Mouse (Mus musculus) midbrain, embryonic 10.5 days (tissue): ENCODE data around the gene Mocs3. TPM values are rescaled to one million over a fixed set of nuclear protein-coding genes. Genes with fewer than 3 reads are reported as not detected.
A peak's percentile ranks its signal among the peaks of the same experiment; 100 is the strongest.

Source experiments
- DNase-seq: peaks from one replicate; pipeline ENCODE4 v3.0.0-alpha.2; 2017; ENCODE audit warnings: low spot score
- H3K27ac ChIP-seq: fragments of 300-500 bp; sonication (generic); replicated peaks from 2 replicates; pipeline ENCODE4 v1.5.1; 2016; ENCODE audit warnings: mild to moderate bottlenecking
- H3K27me3 ChIP-seq: fragments of 300-500 bp; sonication (generic); 2 replicates; pipeline ENCODE4 v1.6.1; 2016; ENCODE audit warnings: low read depth, mild to moderate bottlenecking; ENCODE audit not compliant: poor library complexity, severe bottlenecking
- H3K36me3 ChIP-seq: fragments of 300-500 bp; sonication (generic); 2 replicates; pipeline ENCODE4 v1.6.1; 2016; ENCODE audit warnings: mild to moderate bottlenecking, moderate library complexity
- H3K4me1 ChIP-seq: fragments of 300-500 bp; sonication (generic); 2 replicates; pipeline ENCODE4 v1.6.1; 2016
- H3K4me3 ChIP-seq: fragments of 300-500 bp; sonication (generic); 2 replicates; pipeline ENCODE4 v1.5.1; 2016; ENCODE audit warnings: mild to moderate bottlenecking, moderate library complexity
- H3K9me3 ChIP-seq: fragments of 300-500 bp; sonication (generic); replicated peaks from 2 replicates; pipeline ENCODE4 v1.6.1; 2016; ENCODE audit warnings: mild to moderate bottlenecking
- WGBS: fragments of 180-500 bp; shearing (Covaris S2); methylation state at CpG from one replicate; pipeline ENCODE4 v1.1.7; 2016; 5-methylcytosine and 5-hydroxymethylcytosine counted together
- polyA plus RNA-seq: library from polyadenylated mRNA; unstranded; fragments of >200 nt; fragmentation: Nextera tagmentation; extraction: Ambion mirVana; gene quantifications from 2 replicates; pipeline ENCODE4 v1.2.1, GENCODE M21; 2016

Gene Mocs3
- polyA plus RNA-seq, 1 experiment from 2014 or later: 6.9 TPM

DNA sequence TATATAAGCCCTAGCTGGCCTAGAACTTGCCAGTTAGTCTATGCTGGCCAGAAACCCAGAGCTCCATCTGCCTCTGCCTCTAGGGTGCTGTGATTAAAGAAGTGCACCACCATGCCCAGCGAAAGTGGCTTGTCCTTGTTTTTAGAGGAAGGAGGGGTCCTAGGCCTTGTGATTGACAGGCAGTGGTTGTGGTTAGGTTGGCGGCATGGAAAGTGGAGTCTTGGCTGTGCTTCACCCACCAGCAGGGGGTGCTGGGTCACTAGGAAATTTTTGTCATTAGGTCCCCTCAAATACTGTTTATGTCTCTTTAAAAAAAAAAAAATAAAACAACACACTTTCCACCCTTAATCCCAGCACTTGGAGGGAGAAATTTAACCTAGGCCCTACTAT lies 18.4 kb downstream of the Mocs3 start:
- Histone ChIP-seq H3K9me3 (no peaks in the 10 kb centered on the region), H3K36me3 (no peaks in the 10 kb centered on the region), H3K4me1 (peaks cover 8% of the 10 kb centered on the region), H3K27me3 (peaks cover 15% of the 10 kb centered on the region), H3K27ac (no peak overlapping the region), H3K4me3 (no peak overlapping the region)
- peak; percentile 33 for DNase-seq
- WGBS: 26% methylated on average over 2 of the region's 2 CpGs

DNA sequence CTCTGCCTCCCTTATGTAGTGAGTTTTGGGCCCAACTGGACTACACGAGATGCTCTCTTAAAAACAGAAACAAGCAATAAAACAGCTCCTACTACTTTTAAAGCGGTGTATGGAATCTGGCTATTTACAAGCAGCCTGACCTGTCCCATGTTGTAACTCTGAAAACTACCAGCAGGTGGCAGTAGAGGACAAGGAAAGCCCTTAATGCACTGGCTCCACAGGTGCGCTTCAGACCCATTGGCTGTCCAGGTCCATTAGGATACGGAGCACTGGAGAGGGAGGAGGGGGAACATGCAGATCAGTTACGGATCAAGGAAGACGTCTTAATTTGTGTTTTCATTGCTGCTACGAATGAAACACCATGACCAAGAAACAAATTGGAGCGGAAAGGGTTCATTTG lies 19.8 kb downstream of the Mocs3 start:
- H3K27ac ChIP-seq: no peak overlapping the region
- no peak overlapping the region for H3K4me3 ChIP-seq
- peaks cover 8% of the 10 kb centered on the region for H3K27me3 ChIP-seq
- H3K36me3 ChIP-seq: no peaks in the 10 kb centered on the region
- peak; percentile 78 for DNase-seq
- peaks cover 8% of the 10 kb centered on the region for H3K4me1 ChIP-seq
- 16% methylated on average over 8 of the region's 8 CpGs for WGBS
- no peaks in the 10 kb centered on the region for H3K9me3 ChIP-seq

DNA sequence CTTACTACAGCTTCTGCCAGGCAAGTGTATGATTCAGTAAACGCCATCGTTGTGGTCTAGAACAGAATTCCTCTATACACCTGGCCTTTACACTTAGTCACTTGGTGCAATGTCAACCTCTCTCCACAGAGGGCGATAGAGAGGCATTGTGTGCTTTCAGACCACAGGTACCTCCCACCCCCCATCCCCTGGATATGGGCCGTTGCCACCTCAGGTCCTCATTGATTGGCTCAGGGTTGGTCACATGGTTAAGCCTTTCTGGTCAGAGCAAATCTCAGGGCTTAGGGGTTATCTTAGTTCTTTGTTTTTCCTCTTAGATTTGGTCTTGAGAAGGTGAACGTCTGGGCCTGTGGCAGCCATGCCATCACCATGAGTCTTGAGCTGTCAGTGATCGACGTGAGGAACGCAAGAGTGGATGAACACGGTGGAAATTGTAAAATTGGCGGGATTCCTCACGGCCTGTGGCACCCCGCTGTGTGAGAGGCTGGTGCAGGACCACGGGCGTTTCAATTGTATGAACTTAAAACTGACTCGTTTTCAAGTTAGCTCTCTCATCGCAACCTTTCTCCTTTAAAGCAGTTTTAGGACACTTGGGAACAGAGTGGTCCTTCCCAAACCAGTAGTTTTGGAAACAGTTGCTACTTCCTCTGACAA lies 22.3 kb downstream of the Mocs3 start:
- DNase-seq: peak; percentile 60
- peaks cover 8% of the 10 kb centered on the region for H3K4me1 ChIP-seq
- no peaks in the 10 kb centered on the region for H3K9me3 ChIP-seq
- peaks cover 8% of the 10 kb centered on the region for H3K27me3 ChIP-seq
- WGBS: 11% methylated on average over 16 of the region's 16 CpGs
- peak overlapping the region; percentile 40 for H3K4me3 ChIP-seq
- H3K36me3 ChIP-seq: no peaks in the 10 kb centered on the region
- H3K27ac ChIP-seq: peak overlapping the region; percentile 52; the same call in 1 of the 2 replicates

DNA sequence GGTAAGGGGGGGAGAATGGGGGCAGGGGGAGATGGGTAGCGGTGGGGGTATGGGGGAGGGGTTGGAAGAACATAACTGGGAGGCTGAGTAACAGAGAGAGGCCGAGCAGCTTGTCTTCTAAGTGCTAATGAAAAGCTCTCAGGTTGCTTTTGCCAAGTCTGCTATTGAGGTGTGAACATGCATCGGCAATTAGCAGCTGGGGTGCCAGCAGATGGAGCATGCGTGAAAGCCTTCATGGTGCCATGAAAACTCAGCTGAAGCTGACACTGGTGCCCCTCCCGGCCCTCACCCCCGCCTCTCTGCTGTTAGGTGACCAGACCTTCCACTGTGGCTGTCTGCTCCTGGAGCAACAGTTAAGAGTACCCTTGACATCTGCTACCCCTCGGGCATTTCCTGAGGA lies 23.4 kb downstream of the Mocs3 start:
- no peak for DNase-seq
- Histone ChIP-seq H3K27me3 (peaks cover 8% of the 10 kb centered on the region), H3K27ac (no peak overlapping the region), H3K36me3 (no peaks in the 10 kb centered on the region), H3K4me3 (no peak overlapping the region), H3K9me3 (no peaks in the 10 kb centered on the region), H3K4me1 (peaks cover 8% of the 10 kb centered on the region)
- WGBS: 65% methylated on average over 7 of the region's 7 CpGs

DNA sequence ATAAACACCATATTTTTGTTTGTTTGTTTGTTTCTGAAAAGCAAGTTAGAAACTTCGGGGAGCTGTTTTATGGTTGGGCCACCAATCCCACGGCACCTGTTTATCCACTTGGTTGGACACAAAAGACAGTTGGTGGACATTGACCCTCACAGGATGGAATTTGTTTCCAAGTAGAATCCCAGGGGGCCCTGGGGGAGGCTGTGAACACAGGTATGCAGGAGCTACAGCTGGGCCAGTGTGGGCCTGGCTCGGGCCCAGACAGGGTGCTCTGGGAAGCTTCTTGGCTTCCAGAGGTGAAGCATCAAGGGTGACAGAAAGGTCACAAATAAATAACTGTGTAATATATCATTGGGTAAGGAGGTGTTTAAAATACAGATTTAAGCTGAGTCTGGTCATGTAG lies 26.1 kb downstream of the Mocs3 start:
- 89% methylated on average over 3 of the region's 3 CpGs for WGBS
- H3K27me3 ChIP-seq: peaks cover 11% of the 10 kb centered on the region
- H3K9me3 ChIP-seq: no peaks in the 10 kb centered on the region
- no peak for DNase-seq
- H3K4me3 ChIP-seq: no peak overlapping the region
- peaks cover 7% of the 10 kb centered on the region; the same call in 1 of the 2 replicates for H3K36me3 ChIP-seq
- no peak overlapping the region for H3K27ac ChIP-seq
- peaks cover 8% of the 10 kb centered on the region for H3K4me1 ChIP-seq

DNA sequence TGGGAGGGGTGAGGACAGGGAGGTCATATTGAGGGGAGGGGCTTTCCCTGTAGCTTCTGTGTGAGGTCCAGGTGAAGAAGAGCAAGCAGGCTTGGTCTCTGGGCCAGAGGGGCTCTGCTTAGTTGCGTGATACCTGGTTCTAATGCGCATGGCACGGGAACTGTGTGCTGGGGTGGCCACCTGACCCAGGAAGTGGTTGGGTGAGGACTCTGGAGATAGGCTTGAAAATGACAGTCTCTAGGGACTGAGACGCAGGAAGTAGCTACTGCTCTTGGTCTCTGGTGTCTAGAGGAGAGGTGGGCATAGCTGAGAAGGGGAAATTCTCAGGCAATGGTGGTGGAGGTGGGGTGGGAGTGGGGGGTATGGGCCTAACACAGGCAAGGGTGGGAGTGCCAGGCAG lies 26.8 kb downstream of the Mocs3 start:
- Histone ChIP-seq H3K4me3 (no peak overlapping the region), H3K36me3 (peaks cover 11% of the 10 kb centered on the region; the same call in 1 of the 2 replicates), H3K27ac (no peak overlapping the region), H3K27me3 (peaks cover 11% of the 10 kb centered on the region; the same call in 1 of the 2 replicates), H3K9me3 (no peaks in the 10 kb centered on the region), H3K4me1 (peaks cover 8% of the 10 kb centered on the region)
- WGBS: 84% methylated on average over 4 of the region's 4 CpGs
- DNase-seq: no peak

DNA sequence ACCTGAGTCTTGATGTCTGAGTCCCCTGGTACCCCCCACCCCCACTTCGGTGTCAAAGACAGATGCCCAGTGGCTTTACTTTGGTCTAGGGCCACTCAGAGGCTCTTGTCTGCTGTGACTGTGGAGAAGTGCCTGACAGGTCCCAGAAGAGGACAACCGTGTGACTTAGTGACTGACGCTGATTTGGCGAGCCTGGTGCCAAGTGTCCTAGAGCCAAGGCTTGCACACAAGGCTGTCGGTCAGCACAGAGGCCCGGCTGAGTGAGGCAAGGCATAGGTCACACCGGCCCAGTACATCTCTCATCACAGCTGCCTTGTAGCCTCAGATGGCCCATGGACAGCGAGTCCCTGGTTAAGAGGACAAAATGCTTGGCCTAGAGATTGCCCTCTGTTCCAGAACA lies 28.6 kb downstream of the Mocs3 start:
- Histone ChIP-seq H3K4me3 (no peak overlapping the region), H3K27ac (no peak overlapping the region), H3K36me3 (peaks cover 19% of the 10 kb centered on the region; the same call in 1 of the 2 replicates), H3K9me3 (no peaks in the 10 kb centered on the region), H3K4me1 (no peaks in the 10 kb centered on the region), H3K27me3 (peaks cover 19% of the 10 kb centered on the region)
- DNase-seq: no peak
- WGBS: 91% methylated on average over 8 of the region's 8 CpGs

DNA sequence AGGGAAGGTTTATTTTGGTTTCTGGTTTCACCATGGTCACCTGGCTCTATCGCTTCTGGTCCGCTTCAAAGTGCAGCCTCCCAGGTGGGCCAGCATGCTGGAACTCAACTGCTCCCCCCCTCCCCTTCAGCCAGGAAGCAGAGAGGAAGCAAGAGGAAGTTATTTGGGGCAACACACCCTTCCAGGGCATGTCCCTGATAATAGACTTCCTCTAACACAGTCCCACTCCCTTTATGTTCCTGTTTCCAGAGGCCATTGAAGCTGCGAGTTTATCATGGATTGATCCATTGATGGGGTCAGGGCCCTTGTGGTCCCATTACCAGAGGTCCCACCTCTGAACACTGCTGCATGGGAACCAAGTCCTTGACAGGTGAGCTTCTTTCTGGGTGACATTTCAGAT lies 29.7 kb downstream of the Mocs3 start:
- 93% methylated on average over 3 of the region's 3 CpGs for WGBS
- Histone ChIP-seq H3K27me3 (peaks cover 19% of the 10 kb centered on the region), H3K4me1 (no peaks in the 10 kb centered on the region), H3K9me3 (no peaks in the 10 kb centered on the region), H3K27ac (no peak overlapping the region), H3K36me3 (peaks cover 19% of the 10 kb centered on the region; the same call in 1 of the 2 replicates), H3K4me3 (no peak overlapping the region)
- DNase-seq: no peak

DNA sequence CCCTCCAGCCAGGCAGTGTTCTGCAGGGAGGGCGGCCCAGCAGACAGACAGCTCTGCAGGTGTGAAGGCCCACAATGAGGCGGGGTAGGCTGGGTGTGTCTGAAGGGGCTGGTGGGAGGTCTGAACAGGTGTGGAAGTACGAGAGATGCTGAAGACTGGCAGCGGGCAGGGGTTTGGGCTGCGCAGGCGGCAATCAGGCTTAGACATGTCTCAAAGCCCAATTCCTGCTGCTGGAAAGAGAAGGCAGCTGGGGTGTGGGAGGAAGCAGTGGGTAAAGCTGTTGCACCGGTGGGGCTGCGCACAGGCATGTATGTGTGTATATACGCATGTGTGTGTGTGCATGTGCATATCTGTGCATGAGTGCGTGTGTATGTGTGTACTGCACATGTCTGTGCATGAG lies 30.5 kb downstream of the Mocs3 start:
- no peaks in the 10 kb centered on the region for H3K4me1 ChIP-seq
- no peak overlapping the region for H3K4me3 ChIP-seq
- 91% methylated on average over 10 of the region's 10 CpGs for WGBS
- no peak overlapping the region for H3K27ac ChIP-seq
- H3K27me3 ChIP-seq: peaks cover 19% of the 10 kb centered on the region
- H3K36me3 ChIP-seq: peaks cover 19% of the 10 kb centered on the region; the same call in 1 of the 2 replicates
- H3K9me3 ChIP-seq: no peaks in the 10 kb centered on the region
- DNase-seq: no peak

DNA sequence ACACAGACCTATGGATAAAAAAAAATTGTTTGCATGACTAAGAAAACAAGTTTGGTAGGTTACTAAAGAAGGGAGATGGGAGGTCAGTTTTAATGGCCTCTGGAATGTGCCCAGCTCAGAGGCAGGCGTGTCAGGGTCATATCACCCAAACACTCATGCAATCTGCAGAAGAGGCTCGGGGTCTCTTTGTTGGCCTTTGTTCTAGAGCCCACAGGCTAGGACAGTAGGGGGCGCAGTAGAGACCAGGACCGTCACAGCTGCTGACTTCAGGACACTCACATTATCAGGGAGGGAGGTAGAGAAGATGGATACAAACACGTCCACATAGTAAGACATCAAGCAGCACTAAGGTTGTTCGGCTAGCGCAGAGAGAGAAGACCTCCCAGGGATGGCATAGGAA lies 37.6 kb downstream of the Mocs3 start:
- WGBS: 45% methylated on average over 7 of the region's 7 CpGs
- Histone ChIP-seq H3K9me3 (no peaks in the 10 kb centered on the region), H3K27me3 (peaks cover 3% of the 10 kb centered on the region), H3K4me1 (peaks cover under 1% of the 10 kb centered on the region; the same call in 1 of the 2 replicates), H3K4me3 (peak overlapping the region; percentile 20), H3K27ac (no peak overlapping the region; the same call in 1 of the 2 replicates), H3K36me3 (peaks cover 13% of the 10 kb centered on the region)
- peak; percentile 65 for DNase-seq

DNA sequence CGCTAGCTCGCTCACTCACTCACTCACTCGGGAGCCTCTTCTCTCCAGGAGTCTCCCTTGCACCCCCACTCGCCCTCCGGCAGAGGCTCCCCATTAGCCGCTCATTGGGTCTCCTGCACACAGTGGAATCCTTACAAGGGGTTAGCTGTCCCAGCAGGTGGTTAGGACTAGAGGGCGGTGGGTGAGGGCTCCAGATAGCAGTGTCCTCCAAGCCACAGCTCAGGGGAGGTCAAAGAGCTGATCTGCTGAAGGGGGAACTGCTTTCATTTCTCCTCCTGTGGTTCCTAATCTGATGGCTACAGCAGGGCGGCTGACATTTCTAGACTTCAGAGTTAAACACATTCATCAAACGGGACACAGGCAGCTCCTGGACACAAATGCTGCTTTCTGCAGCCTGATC lies 43.0 kb downstream of the Mocs3 start:
- no peak for DNase-seq
- 46% methylated on average over 9 of the region's 9 CpGs for WGBS
- Histone ChIP-seq H3K27me3 (peaks cover 45% of the 10 kb centered on the region), H3K9me3 (no peaks in the 10 kb centered on the region), H3K4me3 (no peak overlapping the region), H3K36me3 (peaks cover 7% of the 10 kb centered on the region), H3K4me1 (peaks cover 31% of the 10 kb centered on the region), H3K27ac (no peak overlapping the region; the same call in 1 of the 2 replicates)

DNA sequence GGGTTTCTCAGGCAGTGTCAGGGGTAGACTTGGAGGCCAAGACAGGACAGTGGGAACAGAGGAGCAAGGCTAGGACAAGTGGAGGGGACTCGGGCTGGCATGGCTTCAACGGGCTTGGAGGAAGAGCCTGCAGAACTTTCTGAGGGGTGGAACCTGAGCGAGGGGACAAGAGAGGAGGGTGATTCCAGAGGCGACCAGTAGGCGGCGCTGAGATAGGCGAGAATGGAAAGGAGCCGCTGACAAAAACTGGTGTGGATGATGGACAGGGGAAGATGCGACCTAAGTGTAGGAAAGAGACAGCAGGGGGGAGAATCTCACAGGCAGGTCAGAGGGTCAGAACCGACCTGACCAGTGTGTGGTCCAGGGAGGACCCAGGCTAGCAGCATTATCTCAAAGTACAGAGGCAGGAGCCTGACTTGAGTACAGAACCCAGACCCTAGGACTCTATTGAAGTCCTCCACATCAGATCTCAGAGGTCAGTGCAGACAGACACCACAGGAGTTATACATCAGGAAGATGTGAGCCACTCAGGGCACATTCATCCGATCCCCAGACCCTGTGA lies 44.0 kb downstream of the Mocs3 start:
- H3K4me1 ChIP-seq: peaks cover 36% of the 10 kb centered on the region
- no peaks in the 10 kb centered on the region for H3K9me3 ChIP-seq
- peaks cover 56% of the 10 kb centered on the region for H3K27me3 ChIP-seq
- H3K27ac ChIP-seq: no peak overlapping the region
- DNase-seq: peak; percentile 77
- WGBS: 14% methylated on average over 11 of the region's 11 CpGs
- no peaks in the 10 kb centered on the region for H3K36me3 ChIP-seq
- H3K4me3 ChIP-seq: no peak overlapping the region
